Mouse (Mus musculus): ENCODE measurements at regions not wholly inside any gene's neighbourhood (a gene's known extent, or its start where the extent isn't known, plus 50 kb on each side); places are given as distances from the start of the nearest gene placed in this dataset.
"Not testable (repeated sequence)": the region's sequence is repeated elsewhere in the genome, so short reads cannot be mapped to it uniquely, and the experiment has no call there.

DNA sequence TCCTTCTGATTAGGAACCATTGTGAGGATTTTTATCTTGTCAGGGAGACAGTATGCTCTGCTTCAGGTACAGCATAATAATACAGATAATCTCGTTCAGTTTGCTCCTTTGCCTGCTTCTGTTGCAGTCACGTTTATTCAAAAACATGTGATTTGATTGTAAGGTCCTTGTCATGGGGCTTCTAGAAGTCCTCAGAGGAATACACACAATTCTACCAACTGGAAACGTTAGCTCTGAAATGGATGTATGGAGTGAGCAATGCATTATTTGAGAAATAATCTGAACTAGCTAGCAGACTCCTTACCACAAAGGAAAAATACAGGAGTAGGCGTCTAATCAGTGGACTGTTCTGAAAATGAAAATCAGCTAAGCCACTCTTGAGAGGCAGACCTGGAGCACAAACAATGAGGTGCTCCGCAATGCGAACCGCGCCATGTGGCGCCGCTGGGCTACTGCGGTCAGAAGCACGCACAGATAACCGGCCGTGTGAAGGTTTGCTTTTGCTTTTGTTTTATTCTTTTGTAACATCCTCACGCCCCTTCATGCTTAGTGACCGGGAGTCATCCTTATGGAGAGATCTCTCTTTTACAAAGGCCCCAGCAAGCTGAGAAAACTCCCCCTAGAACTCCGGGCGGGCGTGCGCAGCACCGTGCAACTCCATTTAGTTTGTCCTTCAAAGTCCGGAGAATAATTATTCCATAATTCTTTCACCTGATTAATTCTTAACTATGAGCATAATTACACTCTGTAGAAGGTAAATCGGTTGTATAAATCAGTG lies 419.7 kb downstream of the Nova1 start:
- no peak for DNase-seq (ENCODE audit: extremely low spot score, low spot score)

DNA sequence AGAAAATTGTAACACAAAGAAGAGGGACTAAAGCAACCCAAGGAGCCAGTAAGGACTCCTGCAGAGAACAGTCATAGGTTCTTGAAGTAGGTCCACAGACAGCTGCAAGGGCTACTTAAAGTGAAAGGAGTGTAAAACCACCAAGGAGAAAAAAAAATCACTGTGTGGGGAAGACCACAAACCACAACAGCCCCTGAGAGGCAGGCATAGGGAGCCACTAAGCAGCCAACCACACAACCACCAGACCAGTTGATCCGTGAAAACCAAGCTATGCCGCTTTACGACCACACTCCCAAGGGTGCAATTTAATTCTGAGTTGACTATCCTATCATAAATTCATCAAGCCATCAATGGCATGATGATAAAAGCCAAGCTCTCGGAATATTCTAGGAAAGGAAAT lies 423.5 kb downstream of the Nova1 start:
- no peak for DNase-seq (ENCODE audit: extremely low spot score, low spot score)

DNA sequence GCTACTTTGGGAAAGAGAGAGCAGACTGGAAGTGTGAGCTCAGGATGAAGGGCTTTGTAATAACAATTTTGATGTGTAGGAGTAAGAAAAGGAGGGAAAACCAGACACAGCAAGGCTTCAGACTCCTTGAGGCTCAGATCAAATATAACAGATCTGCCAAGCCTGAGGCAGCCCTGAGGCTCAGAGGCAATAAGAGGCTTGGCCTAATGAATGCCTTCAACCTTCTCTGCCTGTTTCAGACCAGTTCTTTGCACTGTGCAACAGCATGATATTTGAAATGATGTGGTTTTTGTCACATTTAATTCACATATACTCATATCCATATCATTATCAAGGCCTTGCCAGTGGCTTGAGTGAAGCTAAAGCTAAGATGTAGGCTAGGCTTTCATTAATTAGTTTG lies 425.0 kb downstream of the Nova1 start:
- no peak for DNase-seq (ENCODE audit: extremely low spot score, low spot score)

DNA sequence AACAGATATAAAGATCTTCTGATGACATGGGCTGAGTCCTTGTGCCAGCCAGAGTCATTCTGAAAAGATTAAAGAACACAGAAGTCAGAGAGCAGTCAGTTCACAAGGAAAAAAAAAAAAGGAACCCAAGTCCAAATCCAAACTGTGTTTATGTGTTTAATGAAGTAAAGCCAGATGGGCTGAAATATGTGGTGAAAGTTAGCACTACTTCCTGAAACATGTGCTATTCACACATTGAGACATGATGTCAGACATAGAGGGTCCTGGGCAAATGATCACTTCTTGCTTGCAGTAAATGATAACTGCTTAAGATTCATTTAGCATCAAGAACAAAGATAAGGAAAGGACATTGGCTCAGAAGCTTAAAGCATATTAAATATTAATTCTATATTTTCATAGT lies 439.8 kb downstream of the Nova1 start:
- DNase-seq (ENCODE audit: extremely low spot score, low spot score) = no peak

DNA sequence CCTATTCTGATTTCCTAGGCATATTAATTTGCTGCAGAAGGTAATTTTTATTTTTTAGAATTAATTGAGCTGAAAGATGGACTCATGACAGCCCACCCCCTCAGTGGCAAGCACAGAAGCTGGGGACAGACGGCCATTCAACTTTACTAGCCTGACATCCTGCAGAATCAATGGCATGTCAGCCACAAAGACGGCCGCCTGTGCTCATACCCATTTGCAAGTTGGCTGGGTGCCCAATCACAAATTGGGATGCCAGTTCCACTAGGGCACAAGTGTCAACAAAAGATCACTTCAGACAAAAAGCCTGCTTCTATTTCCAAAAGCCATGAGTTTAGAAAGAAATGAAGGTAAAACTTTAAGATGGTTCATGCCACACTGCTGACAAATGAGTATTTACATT lies 447.0 kb downstream of the Nova1 start:
- DNase-seq (ENCODE audit: extremely low spot score, low spot score) = no peak

DNA sequence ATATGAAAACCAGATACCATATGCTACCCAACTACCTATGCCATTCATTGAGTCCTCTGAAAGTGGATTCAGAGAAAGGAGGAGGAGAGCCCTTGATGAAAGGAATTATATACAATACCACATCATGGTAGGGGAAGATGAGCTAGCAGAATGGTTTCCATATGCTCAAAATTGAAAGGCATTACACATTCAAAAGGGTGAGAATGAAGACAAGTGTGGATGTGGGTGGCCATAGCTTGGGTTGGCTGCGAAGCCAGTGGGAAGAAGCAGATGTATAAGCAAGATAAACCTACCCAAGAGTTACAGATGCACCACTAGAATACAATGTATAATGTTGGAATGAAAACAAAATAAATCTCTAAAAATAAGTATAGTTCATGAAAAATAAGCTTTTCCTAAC lies 485.4 kb downstream of the Nova1 start:
- no peak for DNase-seq (ENCODE audit: extremely low spot score, low spot score)

DNA sequence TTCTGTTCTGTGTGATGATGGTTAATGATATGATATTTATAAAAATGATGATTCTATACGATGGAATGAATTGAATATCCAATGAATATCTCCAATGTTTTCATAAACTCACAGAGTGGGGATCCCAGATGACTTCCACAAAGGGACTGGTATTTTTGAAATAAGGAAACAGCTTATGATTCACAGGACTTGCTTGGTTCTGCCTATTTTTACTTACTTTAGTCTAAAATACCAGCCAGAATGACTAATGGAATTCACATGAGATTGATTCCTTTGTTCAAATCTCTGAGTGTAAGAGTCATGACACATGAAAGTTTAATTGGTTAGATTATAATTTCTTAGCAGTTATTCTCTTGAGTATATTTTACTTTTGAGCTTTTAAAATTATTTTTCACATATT lies 490.9 kb downstream of the Nova1 start:
- no peak for DNase-seq (ENCODE audit: extremely low spot score, low spot score)

DNA sequence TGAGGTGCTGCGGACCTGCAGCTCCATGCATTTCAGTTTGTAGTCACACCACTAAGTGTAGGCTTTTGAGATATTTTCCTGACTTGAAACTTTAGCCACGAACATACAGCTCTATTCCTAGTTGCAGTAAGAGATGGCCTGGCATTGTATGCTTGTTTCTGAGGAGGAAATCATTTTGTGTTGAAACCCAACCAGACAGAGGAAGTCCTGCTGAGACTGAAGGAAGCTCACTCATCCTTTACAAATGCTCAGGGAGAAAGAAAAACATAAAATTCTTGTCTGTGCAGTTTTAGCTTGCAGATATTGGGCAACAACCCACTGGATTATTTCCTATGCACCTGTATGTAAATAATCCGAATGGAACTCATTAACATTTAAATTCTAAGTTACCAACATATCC lies 495.5 kb downstream of the Nova1 start:
- no peak for DNase-seq (ENCODE audit: extremely low spot score, low spot score)

DNA sequence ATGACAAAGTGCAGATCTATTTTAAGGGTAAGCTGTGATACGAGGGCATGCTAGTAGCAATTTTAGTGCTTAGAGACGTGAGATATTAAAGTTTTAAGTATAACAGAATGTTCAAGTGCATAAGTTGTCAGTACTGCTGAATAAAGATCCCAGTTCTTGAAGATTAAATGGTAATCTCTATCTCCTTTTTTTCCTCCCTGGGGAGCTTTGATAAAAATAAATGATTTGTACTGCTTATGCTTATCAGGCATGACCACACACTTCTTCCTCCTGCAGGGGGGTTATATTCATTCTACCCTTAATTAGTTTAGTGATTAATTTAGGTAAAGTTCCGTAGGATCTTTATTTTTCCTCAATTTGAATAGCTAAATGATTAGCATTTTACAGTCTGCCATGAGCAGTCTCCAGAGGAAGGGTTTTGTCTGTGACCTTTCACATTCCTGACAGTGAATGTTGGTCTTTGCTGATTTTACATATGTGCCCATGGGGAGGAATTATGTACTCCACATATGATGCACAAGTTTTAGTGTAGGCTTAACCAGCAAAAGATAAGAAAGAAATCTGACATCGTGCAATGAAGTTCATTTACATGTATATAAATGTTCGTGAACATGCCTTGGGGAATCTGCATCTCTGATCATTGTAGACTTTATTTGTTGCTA lies 515.5 kb downstream of the Nova1 start:
- no peak for DNase-seq (ENCODE audit: extremely low spot score, low spot score)

DNA sequence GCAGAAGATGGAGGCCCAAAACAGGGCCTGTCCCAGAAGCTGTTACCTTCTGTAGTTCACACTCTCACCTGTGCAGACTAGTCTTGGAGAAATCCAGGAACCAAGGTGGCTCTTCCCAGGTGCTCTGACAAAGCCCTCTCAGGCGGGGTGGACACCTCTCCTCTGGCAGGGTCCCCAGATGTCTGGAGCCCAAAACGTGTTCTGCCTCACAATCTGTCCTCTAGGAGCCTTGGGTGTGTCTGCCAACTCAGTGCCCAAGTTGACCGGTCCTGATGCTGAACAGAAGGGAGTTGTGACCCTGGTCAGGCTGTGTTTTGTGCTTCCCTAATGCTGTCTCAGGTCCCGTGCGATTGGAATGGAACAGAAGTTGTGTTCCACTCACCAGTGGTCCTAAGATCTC lies 519.8 kb downstream of the Nova1 start:
- no peak for DNase-seq (ENCODE audit: extremely low spot score, low spot score)

DNA sequence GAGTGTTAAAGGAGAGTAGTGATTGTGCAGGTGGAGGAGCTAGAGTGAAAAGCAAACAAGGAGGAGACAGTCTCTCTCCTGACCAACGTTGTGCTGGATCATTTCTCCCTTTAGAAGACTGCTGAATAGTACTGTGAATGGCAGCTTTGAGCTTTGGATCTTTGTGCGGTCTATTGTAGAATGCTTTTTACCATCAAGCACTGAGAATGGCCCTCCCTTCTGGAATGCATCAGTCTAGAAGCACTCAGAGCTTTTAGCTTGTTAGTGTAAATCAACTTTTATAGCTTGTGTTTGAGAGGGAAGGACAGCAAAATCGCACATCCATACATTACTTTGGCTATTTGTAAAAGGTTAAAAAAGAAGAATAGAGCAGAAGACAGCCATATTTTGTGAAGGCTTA lies 534.2 kb downstream of the Nova1 start:
- no peak for DNase-seq (ENCODE audit: extremely low spot score, low spot score)

DNA sequence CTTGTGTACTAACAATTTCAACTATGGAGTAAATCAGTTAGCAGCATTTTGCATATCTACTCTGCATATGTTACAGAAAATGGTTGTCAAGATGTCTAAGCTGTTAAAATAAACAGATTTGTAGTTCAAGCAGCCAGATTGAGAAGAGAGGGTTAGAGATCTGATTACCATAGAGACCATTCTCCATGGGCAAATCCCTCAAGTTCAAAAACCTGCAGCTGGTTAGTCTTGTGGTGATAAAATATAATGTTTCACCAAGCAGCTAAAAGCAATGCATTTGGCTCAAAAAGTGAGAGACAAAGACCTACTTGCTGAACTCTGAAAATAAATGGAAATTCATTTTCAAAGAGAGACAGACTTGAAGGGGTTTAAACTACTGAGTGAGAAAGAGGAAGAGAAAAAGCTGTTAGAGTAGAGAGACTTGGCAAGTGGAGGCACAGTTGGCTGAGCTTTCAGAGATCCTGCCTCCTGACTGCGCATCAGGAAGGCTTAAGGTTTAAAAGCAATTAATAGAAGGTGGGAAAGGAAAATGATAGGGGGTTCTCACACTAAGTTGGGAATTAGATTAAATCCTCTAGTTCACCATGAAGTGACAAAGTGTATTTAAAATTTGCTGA lies 570.2 kb downstream of the Nova1 start:
- no peak for DNase-seq (ENCODE audit: extremely low spot score, low spot score)

DNA sequence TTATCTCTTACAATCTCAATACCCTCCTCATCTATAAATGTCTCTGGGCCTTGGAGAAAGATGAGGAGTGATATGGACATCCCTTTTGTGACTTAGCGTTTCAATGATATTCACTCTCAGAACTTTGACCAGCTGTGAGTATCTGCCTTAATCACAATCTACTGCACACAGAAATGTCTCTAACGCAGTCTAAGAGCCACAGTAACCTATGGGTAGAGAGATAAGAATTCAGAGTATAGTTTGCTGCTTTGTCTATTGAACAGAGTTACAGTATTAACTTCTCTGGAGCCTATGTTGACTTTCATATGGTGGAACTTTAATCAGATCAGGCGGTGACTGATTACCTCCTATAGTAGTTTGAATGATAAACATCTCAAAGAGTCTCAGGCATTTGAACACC lies 573.8 kb downstream of the Nova1 start:
- DNase-seq (ENCODE audit: extremely low spot score, low spot score) = no peak

DNA sequence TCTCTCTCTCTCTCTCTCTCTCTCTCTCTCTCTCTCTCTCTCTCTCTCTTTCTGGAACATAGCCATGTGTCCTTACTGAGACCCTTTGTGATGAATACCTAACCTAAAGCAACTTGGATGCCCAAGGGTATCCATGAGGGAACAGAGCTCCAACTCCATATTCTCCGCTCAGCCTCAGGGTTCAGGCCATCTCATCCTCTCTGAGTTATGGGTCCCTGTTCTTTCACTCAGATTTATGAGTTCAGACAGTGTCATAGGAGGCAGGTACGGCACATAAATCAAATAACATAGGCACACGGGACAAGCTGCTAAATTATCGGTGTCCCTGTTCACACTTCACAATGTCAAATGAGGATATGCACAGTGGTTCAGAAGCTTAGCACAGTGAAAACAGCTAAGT lies 586.4 kb downstream of the Nova1 start:
- no peak for DNase-seq (ENCODE audit: extremely low spot score, low spot score)

DNA sequence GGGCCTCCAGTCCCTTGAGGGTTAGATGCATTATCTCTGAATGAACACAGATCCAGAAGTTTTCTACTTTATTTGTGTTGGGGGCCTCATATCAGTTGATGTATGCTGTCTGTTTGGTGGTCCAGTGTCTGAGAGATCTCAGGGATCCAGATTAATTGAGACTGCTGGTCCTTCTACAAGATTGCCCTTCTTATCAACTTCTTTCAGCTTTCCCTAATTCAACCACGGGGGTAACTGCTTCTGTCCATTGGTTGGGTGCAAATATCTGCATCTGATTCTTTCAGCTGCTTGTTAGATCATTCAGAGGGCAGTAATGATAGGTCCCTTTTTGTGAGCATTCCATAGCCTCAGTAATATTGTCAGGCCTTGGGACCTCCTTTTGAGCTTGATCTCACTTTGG lies 603.4 kb downstream of the Nova1 start:
- DNase-seq (ENCODE audit: extremely low spot score, low spot score) = not testable (repeated sequence)

DNA sequence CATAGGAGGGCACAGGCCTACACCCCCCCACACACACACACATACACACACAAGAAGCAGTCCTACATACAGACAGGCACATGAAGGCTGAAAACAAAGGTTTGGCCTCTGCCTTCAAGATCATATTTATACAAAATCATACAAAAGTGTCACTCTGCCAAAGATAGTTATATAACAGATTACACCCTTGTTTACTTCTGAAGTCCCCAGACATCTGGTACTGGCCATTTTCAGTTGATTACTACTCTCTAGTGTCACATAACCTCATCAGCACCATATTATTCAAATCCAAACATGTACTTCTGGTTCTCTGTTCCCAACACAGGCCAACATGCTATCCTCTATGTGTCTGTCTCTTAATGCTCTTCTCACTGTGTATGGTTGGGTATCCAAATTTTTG lies 619.7 kb downstream of the Nova1 start:
- no peak for DNase-seq (ENCODE audit: extremely low spot score, low spot score)

DNA sequence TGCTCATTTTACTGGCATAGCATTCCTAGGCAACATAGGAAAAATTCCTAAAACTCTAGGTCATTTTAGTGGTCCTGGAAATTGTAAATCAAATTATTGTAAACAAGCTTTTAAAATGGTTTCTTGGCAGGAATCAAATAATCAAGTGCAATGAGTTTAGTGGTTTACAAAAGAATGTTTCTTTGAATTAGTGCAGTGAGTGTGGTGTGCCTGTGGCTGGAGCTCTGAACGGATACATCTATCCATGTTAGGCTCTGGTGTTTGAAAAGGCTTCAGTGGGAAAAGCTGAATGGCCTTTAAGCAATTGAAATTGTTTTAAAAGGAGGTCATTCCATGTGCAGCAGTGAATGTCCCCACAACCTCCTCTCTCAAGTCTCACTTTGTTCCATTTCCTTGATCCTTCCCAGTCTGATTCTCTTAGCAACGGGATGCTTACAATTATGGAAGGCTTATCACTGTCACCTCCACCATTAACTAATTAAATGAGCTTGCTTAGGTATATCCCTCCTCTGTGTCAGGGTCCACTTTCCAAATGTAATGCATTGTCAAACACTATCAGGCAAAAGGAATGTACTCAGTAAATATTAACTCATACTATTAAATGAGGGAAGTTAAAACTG lies 621.1 kb downstream of the Nova1 start:
- DNase-seq (ENCODE audit: extremely low spot score, low spot score) = no peak

DNA sequence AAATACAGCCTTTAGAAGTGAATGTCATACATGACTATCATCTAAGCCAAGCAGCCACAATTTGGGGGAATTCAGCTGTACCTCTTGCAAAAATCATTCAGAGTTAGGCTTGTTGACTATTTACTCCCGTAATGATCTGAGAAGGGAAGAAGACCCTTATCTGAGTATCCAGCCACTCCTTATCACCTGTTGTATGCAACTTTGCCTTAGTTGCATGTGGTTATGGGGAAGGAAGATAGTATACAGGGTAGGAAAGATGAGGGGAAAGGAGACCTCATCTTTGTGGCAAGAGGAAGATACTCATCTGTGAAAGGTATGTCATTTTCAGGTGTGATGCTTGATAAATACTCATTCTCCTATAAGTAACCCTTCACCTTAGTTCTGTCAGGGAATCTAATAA lies 624.6 kb downstream of the Nova1 start:
- no peak for DNase-seq (ENCODE audit: extremely low spot score, low spot score)

Measured in neural tube, embryonic 10.5 days (tissue).